Mouse (Mus musculus): Measurements from ENCODE around the gene Clock. TPM values are rescaled to one million over a fixed set of nuclear protein-coding genes. Genes with fewer than 3 reads are reported as not detected.
A peak's percentile ranks its signal among the peaks of the same experiment; 100 is the strongest.

The Clock gene
- polyA plus RNA-seq, 2 experiments = 1.6 to 1.7 TPM

DNA sequence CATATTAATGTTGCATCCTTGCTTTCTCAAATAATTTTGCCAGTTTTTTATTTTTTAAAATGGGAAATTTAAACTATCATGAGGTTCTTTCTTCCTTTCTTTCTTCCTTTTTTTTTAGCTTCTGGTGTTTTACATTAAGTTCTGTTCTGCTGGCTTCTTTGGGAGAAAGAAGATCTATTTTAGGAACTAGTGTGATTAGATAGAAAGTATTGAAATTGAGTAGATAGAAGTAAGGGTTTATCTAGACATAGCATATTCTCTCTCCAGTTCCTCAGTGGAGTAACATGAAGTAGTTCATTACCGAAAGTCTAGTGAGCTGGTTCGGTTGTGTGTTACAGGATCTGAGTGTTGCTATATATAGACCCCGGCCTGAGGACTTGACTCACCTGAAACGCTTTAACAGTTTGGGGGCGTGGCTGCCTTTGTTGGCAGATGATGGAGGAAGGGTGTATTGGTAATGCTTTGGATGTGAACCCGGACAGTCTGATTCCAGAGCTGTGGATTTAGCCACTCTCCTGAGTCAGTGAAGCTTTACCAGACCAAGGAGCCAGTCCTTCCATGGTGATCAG lies 110.1 kb downstream of the Clock start:
- Histone ChIP-seq H3K9me3 (ENCODE audit: control insufficient read depth, low read length) (no peaks in the 10 kb centered on the region), H3K9ac (replicated peaks) (no peak overlapping the region), H3K4me2 (ENCODE audit: low read depth) (no peak overlapping the region), H3K36me3 (replicated peaks; ENCODE audit: control insufficient read depth, insufficient read depth, low read depth) (no peaks in the 10 kb centered on the region), H3K27ac (no peak overlapping the region), H3K4me1 (replicated peaks; ENCODE audit: control insufficient read depth in 2 of 2, insufficient read depth in 2 of 2, low read length in 1 of 2) (peaks cover 5 to 14% of the 10 kb centered on the region in 2 experiments; a peak in 3 of 4 replicates), H3K27me3 (ENCODE audit: control insufficient read depth, insufficient read depth, low read length) (no peaks in the 10 kb centered on the region), H3K4me3 (ENCODE audit: insufficient read depth in 1 of 2, low read depth in 2 of 2, low read length in 2 of 2) (no peak overlapping the region)
- TF ChIP-seq EP300 (IDR thresholded peaks at IDR 0.05; ENCODE audit: low read depth) (no peak), CTCF (IDR thresholded peaks at IDR 0.05; ENCODE audit: low read depth) (no peak)
- 44% methylated on average over 6 of the region's 6 CpGs for WGBS (ENCODE audit: insufficient replicate concordance)
- no peak for ATAC-seq (ENCODE audit: insufficient read depth)
- DNase-seq (ENCODE audit: low read depth in 3 of 3, low spot score in 3 of 3) = no peak

DNA sequence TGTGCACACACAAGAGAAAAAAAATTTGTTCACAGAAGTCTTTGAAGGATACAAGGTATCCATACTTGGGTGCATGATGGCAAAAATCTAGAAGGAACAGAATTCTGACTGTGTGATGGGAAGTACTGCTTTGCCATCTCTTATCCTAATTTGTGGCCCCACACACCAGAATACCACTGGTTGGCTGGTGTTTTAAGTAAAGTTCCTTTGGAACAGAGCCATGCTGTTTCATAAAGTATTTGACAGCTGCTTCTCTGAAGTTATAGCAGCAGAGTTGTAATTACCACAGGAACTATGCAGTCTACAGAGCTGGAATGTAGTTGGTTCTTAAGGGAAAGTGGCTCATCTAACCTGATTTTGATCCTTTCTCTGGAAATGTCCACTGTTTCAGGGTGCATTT lies 111.5 kb downstream of the Clock start:
- Histone ChIP-seq H3K4me3 (ENCODE audit: insufficient read depth in 1 of 2, low read depth in 2 of 2, low read length in 2 of 2) (no peak overlapping the region), H3K9me3 (ENCODE audit: control insufficient read depth, low read length) (no peaks in the 10 kb centered on the region), H3K4me1 (replicated peaks; ENCODE audit: control insufficient read depth in 2 of 2, insufficient read depth in 2 of 2, low read length in 1 of 2) (peaks cover 5 to 14% of the 10 kb centered on the region in 2 experiments; a peak in 3 of 4 replicates), H3K27me3 (ENCODE audit: control insufficient read depth, insufficient read depth, low read length) (no peaks in the 10 kb centered on the region), H3K9ac (replicated peaks) (no peak overlapping the region), H3K27ac (no peak overlapping the region), H3K4me2 (ENCODE audit: low read depth) (no peak overlapping the region), H3K36me3 (replicated peaks; ENCODE audit: control insufficient read depth, insufficient read depth, low read depth) (no peaks in the 10 kb centered on the region)
- ATAC-seq (ENCODE audit: insufficient read depth) = no peak
- no peak for TF ChIP-seq EP300 (IDR thresholded peaks at IDR 0.05; ENCODE audit: low read depth)
- no peak for TF ChIP-seq CTCF (IDR thresholded peaks at IDR 0.05; ENCODE audit: low read depth)
- no peak for DNase-seq (ENCODE audit: low read depth in 3 of 3, low spot score in 3 of 3)

DNA sequence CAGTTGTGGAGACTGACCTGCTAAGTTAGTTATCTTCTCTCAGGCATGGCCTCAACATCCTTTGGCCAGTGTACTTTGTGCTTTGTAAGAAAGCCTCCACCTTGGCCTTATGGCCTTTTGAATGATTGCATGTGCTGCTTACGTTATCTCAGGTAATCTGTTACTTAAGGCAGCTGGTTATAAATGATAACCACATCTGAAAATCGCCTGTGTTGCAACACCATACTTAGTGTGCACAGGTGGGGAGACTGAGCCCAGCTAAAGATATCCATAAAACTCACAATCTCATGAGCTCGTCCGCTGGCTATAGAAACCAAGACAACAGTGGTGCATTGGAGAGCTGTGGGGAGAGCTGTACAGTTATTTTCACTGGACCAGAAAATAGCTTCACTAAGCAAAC lies 114.0 kb downstream of the Clock start:
- no peak for DNase-seq (ENCODE audit: low read depth in 3 of 3, low spot score in 3 of 3)
- Histone ChIP-seq H3K27ac (no peak overlapping the region), H3K9me3 (ENCODE audit: control insufficient read depth, low read length) (no peaks in the 10 kb centered on the region), H3K4me3 (ENCODE audit: insufficient read depth in 1 of 2, low read depth in 2 of 2, low read length in 2 of 2) (no peak overlapping the region), H3K9ac (replicated peaks) (no peak overlapping the region), H3K36me3 (replicated peaks; ENCODE audit: control insufficient read depth, insufficient read depth, low read depth) (no peaks in the 10 kb centered on the region), H3K4me1 (replicated peaks; ENCODE audit: control insufficient read depth in 2 of 2, insufficient read depth in 2 of 2, low read length in 1 of 2) (peaks cover 8 to 26% of the 10 kb centered on the region in 2 experiments), H3K27me3 (ENCODE audit: control insufficient read depth, insufficient read depth, low read length) (no peaks in the 10 kb centered on the region), H3K4me2 (ENCODE audit: low read depth) (no peak overlapping the region)
- TF ChIP-seq CTCF (IDR thresholded peaks at IDR 0.05; ENCODE audit: low read depth) = no peak
- TF ChIP-seq EP300 (IDR thresholded peaks at IDR 0.05; ENCODE audit: low read depth) = no peak
- 54% methylated on average over 4 of the region's 4 CpGs for WGBS (ENCODE audit: insufficient replicate concordance)
- ATAC-seq (ENCODE audit: insufficient read depth) = peak; percentile 41; the same call in 1 of the 2 replicates

DNA sequence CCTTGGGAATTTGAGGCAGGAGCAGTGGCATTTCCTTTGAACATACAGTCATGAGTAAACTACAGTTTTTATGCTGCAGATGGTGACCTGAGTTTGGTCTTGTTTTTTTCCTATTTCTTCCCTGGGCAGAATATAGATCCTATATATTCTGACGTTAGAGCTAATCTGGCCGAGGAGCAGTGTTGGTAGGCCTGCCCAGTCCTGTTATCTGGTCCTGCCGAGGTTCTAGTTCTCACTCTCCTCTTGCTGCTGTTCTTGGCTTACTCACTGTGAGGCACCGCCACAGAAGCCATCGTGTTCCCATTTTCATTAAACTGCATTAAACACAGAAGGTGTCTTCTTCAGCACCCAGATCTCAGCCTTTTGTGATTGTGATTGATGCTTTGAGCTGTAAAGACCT lies 116.7 kb downstream of the Clock start:
- no peak for ATAC-seq (ENCODE audit: insufficient read depth)
- no peak for TF ChIP-seq EP300 (IDR thresholded peaks at IDR 0.05; ENCODE audit: low read depth)
- TF ChIP-seq CTCF (IDR thresholded peaks at IDR 0.05; ENCODE audit: low read depth) = no peak
- H3K4me2 ChIP-seq (ENCODE audit: low read depth) = no peak overlapping the region
- DNase-seq (ENCODE audit: low read depth in 3 of 3, low spot score in 3 of 3) = no peak
- no peak overlapping the region for H3K9ac ChIP-seq (replicated peaks)
- WGBS (ENCODE audit: insufficient replicate concordance) = 26% methylated on average over 5 of the region's 5 CpGs
- H3K27me3 ChIP-seq (ENCODE audit: control insufficient read depth, insufficient read depth, low read length) = no peaks in the 10 kb centered on the region
- no peaks in the 10 kb centered on the region for H3K9me3 ChIP-seq (ENCODE audit: control insufficient read depth, low read length)
- peaks cover 11 to 35% of the 10 kb centered on the region in 2 experiments for H3K4me1 ChIP-seq (replicated peaks; ENCODE audit: control insufficient read depth in 2 of 2, insufficient read depth in 2 of 2, low read length in 1 of 2)
- no peak overlapping the region for H3K27ac ChIP-seq
- H3K36me3 ChIP-seq (replicated peaks; ENCODE audit: control insufficient read depth, insufficient read depth, low read depth) = no peaks in the 10 kb centered on the region
- no peak overlapping the region for H3K4me3 ChIP-seq (ENCODE audit: insufficient read depth in 1 of 2, low read depth in 2 of 2, low read length in 2 of 2)

DNA sequence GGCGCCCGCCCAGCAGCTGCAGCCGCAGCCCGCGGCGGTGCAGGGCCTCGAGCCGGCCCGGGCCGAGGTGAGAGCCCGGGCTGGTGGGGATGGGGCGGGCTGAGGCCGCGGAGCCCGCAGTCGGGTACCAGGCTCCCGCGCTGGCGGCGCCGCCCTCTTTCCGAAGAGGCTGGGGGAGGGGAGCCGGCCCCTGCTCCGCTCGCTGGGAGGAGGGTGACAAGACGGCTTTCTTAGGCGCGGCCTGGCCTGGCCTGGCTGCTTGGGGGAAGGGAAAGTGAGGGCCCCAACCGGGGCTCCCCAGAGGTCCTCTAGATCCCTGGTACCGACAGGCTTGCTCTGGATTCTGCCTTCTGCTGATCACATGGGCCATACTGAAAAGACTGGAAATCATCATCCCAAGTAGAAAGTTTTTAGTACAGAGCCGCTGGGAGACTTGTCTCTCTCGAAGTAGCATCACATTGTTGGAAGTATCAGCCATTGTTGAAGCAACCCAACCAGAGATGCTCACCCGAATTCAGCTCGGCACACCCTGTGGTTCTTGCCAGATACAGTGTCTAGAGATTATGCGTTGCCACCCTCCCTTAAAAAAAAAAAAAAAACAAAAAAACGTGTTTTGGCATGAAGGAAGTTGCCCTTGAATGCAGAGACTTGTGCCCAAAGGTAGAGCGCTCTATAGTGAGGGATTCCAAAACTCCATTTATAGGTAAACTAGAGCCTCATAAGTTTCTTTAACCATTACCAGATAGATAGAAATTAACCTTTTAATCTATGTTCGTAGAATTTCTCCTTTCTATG lies 120.1 kb downstream of the Clock start:
- TF ChIP-seq EP300 (IDR thresholded peaks at IDR 0.05; ENCODE audit: low read depth) (no peak), CTCF (IDR thresholded peaks at IDR 0.05; ENCODE audit: low read depth) (no peak)
- peaks cover 9 to 24% of the 10 kb centered on the region in 2 experiments for H3K4me1 ChIP-seq (replicated peaks; ENCODE audit: control insufficient read depth in 2 of 2, insufficient read depth in 2 of 2, low read length in 1 of 2)
- no peaks in the 10 kb centered on the region for H3K9me3 ChIP-seq (ENCODE audit: control insufficient read depth, low read length)
- no peaks in the 10 kb centered on the region for H3K27me3 ChIP-seq (ENCODE audit: control insufficient read depth, insufficient read depth, low read length)
- no peaks in the 10 kb centered on the region for H3K36me3 ChIP-seq (replicated peaks; ENCODE audit: control insufficient read depth, insufficient read depth, low read depth)
- 4% methylated on average over 38 of the region's 38 CpGs for WGBS (ENCODE audit: insufficient replicate concordance)
- peak overlapping the region; percentile 75 to 82 for H3K4me3 ChIP-seq (ENCODE audit: insufficient read depth in 1 of 2, low read depth in 2 of 2, low read length in 2 of 2)
- peak; percentile 86 for ATAC-seq (ENCODE audit: insufficient read depth)
- H3K9ac ChIP-seq (replicated peaks) = peak overlapping the region; percentile 69
- DNase-seq (ENCODE audit: low read depth in 3 of 3, low spot score in 3 of 3) = peak; percentile 47 to 58 (median 56)
- peak overlapping the region; percentile 49 for H3K27ac ChIP-seq
- H3K4me2 ChIP-seq (ENCODE audit: low read depth) = peak overlapping the region; percentile 84

Data from liver, embryonic 14.5 days (tissue).